9 mouse cellular contexts compared by ENCODE assay signal in genomic region chr11:119041325-119041716, GRCm38 (mm10). TPM values are rescaled to one million over a fixed set of nuclear protein-coding genes. Genes with fewer than 3 reads are reported as not detected.
A peak's percentile ranks its signal among the peaks of the same experiment; 100 is the strongest.
DNase-seq lines count a peak whose midpoint lies in the region; ATAC-seq and TF ChIP-seq lines count a peak whose summit lies in the region.
"Had no signal": no experiment of that assay in that cellular context is flagged by ENCODE, and none has a peak within 500 bp of the region (broad histone marks: within the 10 kb centered on the region; RNA-seq: fewer than 3 reads in every experiment).

No protein-coding gene starts in this region.

- no peak overlapping the region for H3K27ac ChIP-seq in kidney, embryonic 14.5 days (ENCODE audit: low read depth, low read length)
- peak overlapping the region; percentile 45; the same call in 1 of the 2 replicates for H3K27ac ChIP-seq in embryonic facial prominence, embryonic 14.5 days (replicated peaks; ENCODE audit: low read depth, low read length)
- H3K27ac ChIP-seq in limb, embryonic 14.5 days (replicated peaks; ENCODE audit: low read depth, low read length): peak overlapping the region; percentile 26; the same call in 1 of the 2 replicates
- H3K27ac ChIP-seq in neural tube, embryonic 14.5 days (ENCODE audit: low read depth, low read length): peak overlapping the region; percentile 89

- peaks cover 74% of the 10 kb centered on the region for H3K27me3 ChIP-seq in kidney, embryonic 14.5 days (ENCODE audit: control insufficient read depth, insufficient read depth, low read length)
- peaks cover 2% of the 10 kb centered on the region; the same call in 1 of the 2 replicates for H3K27me3 ChIP-seq in G1E (ENCODE audit: insufficient read depth, low read length)
- H3K27me3 ChIP-seq in embryonic facial prominence, embryonic 14.5 days (replicated peaks; ENCODE audit: control insufficient read depth, insufficient read depth, low read length): peaks cover 69% of the 10 kb centered on the region
- peaks cover 54% of the 10 kb centered on the region for H3K27me3 ChIP-seq in limb, embryonic 14.5 days (ENCODE audit: control insufficient read depth, insufficient read depth, low read length)
- H3K27me3 ChIP-seq in neural tube, embryonic 14.5 days (ENCODE audit: control insufficient read depth, insufficient read depth, low read length): peaks cover 40% of the 10 kb centered on the region

- no peak for TF ChIP-seq CTCF in G1E (IDR thresholded peaks at IDR 0.05; ENCODE audit: low read depth, low read length)

- ATAC-seq in kidney, embryonic 14.5 days (ENCODE audit: low FRiP score, low TSS enrichment): peak; percentile 51; the same call in 1 of the 2 replicates
- no peak for ATAC-seq in G1E (ENCODE audit: extremely low read depth, insufficient number of reproducible peaks, low FRiP score, poor library complexity, severe bottlenecking)
- ATAC-seq in embryonic facial prominence, embryonic 14.5 days (ENCODE audit: low read depth): peak; percentile 42
- ATAC-seq in limb, embryonic 14.5 days (ENCODE audit: low FRiP score, low read depth): peak; percentile 11
- ATAC-seq in neural tube, embryonic 14.5 days (ENCODE audit: low read depth): peak; percentile 69

- TF ChIP-seq POLR2A in limb, embryonic 14.5 days (IDR thresholded peaks at IDR 0.05; ENCODE audit: borderline replicate concordance, extremely low read depth, insufficient read depth, insufficient read length): 0 out of 2 replicates have a peak, but pooled peaks have one; percentile 28

- H3K4me1 ChIP-seq in kidney, embryonic 14.5 days (ENCODE audit: control insufficient read depth, insufficient read depth, low read length): peaks cover 34% of the 10 kb centered on the region
- no peaks in the 10 kb centered on the region for H3K4me1 ChIP-seq in G1E (ENCODE audit: insufficient read depth, low read depth, low read length)
- H3K4me1 ChIP-seq in embryonic facial prominence, embryonic 14.5 days (ENCODE audit: control insufficient read depth, insufficient read depth, low read length): peaks cover 45% of the 10 kb centered on the region
- H3K4me1 ChIP-seq in limb, embryonic 14.5 days (ENCODE audit: control insufficient read depth, insufficient read depth, low read length): peaks cover 70% of the 10 kb centered on the region
- H3K4me1 ChIP-seq in neural tube, embryonic 14.5 days (ENCODE audit: control insufficient read depth, insufficient read depth, low read length): peaks cover 36% of the 10 kb centered on the region

- peak overlapping the region; percentile 99 for H3K4me2 ChIP-seq in kidney, embryonic 14.5 days (replicated peaks; ENCODE audit: low read depth, low read length)
- H3K4me2 ChIP-seq in embryonic facial prominence, embryonic 14.5 days (ENCODE audit: low read depth, low read length): peak overlapping the region; percentile 97
- peak overlapping the region; percentile 100 for H3K4me2 ChIP-seq in limb, embryonic 14.5 days (replicated peaks; ENCODE audit: low read depth, low read length, severe bottlenecking)
- H3K4me2 ChIP-seq in neural tube, embryonic 14.5 days (ENCODE audit: low read depth, low read length): peak overlapping the region; percentile 97

- no peaks in the 10 kb centered on the region for H3K9me3 ChIP-seq in kidney, embryonic 14.5 days (ENCODE audit: control insufficient read depth, low read length)
- H3K9me3 ChIP-seq in G1E (replicated peaks): peaks cover 92% of the 10 kb centered on the region
- H3K9me3 ChIP-seq in embryonic facial prominence, embryonic 14.5 days (ENCODE audit: control insufficient read depth, low read length): no peaks in the 10 kb centered on the region
- no peaks in the 10 kb centered on the region for H3K9me3 ChIP-seq in limb, embryonic 14.5 days (ENCODE audit: control insufficient read depth, low read length)
- H3K9me3 ChIP-seq in neural tube, embryonic 14.5 days (ENCODE audit: control insufficient read depth, low read length): no peaks in the 10 kb centered on the region

- H3K36me3 ChIP-seq in kidney, embryonic 14.5 days (ENCODE audit: control insufficient read depth, insufficient read depth, low read length): 0 out of 2 replicates have a peak, but pooled peaks cover 4% of the 10 kb centered on the region
- no peaks in the 10 kb centered on the region for H3K36me3 ChIP-seq in G1E (replicated peaks)
- peaks cover 12% of the 10 kb centered on the region for H3K36me3 ChIP-seq in embryonic facial prominence, embryonic 14.5 days (ENCODE audit: control insufficient read depth, insufficient read depth, low read length)
- peaks cover 9% of the 10 kb centered on the region for H3K36me3 ChIP-seq in limb, embryonic 14.5 days (ENCODE audit: control insufficient read depth, insufficient read depth, low read length)
- peaks cover 8% of the 10 kb centered on the region; the same call in 1 of the 2 replicates for H3K36me3 ChIP-seq in neural tube, embryonic 14.5 days (ENCODE audit: control insufficient read depth, insufficient read depth, low read length)

- peak overlapping the region; percentile 77 for H3K4me3 ChIP-seq in kidney, embryonic 14.5 days (ENCODE audit: low read length)
- H3K4me3 ChIP-seq in G1E (ENCODE audit: low read depth, low read length): peak overlapping the region; percentile 27; the same call in 1 of the 2 replicates
- peak overlapping the region; percentile 79 for H3K4me3 ChIP-seq in embryonic facial prominence, embryonic 14.5 days (ENCODE audit: low read depth, low read length)
- H3K4me3 ChIP-seq in limb, embryonic 14.5 days (replicated peaks; ENCODE audit: low read length): peak overlapping the region; percentile 77
- peak overlapping the region; percentile 73 for H3K4me3 ChIP-seq in neural tube, embryonic 14.5 days (ENCODE audit: low read depth, low read length)

- 0% methylated on average over 29 of the region's 31 CpGs for WGBS in kidney, embryonic 14.5 days
- under 1% methylated on average over 13 of the region's 31 CpGs for WGBS in embryonic facial prominence, embryonic 14.5 days
- 0% methylated on average over 24 of the region's 31 CpGs for WGBS in limb, embryonic 14.5 days
- 0% methylated on average over 29 of the region's 31 CpGs for WGBS in neural tube, embryonic 14.5 days

- peak overlapping the region; percentile 65 for H3K9ac ChIP-seq in kidney, embryonic 14.5 days (ENCODE audit: low read depth, low read length)
- H3K9ac ChIP-seq in embryonic facial prominence, embryonic 14.5 days (ENCODE audit: low read depth, low read length): peak overlapping the region; percentile 65
- peak overlapping the region; percentile 55 for H3K9ac ChIP-seq in limb, embryonic 14.5 days (ENCODE audit: low read depth, low read length, severe bottlenecking)
- H3K9ac ChIP-seq in neural tube, embryonic 14.5 days (replicated peaks; ENCODE audit: low read depth, low read length): peak overlapping the region; percentile 89

- DNase-seq in kidney, adult 8-10 months: no peak
- no peak for DNase-seq in G1E (ENCODE audit: low spot score)
- DNase-seq in embryonic facial prominence, embryonic 14.5 days (ENCODE audit: low spot score): peak; percentile 60
- DNase-seq in limb, embryonic 14.5 days (ENCODE audit: low spot score): no peak
- no peak for DNase-seq in B cell, adult 2 months
- DNase-seq in gastrocnemius, adult 18-20 months (ENCODE audit: low spot score): no peak

RNA-seq across cellular contexts. Expression of gene Cbx8, which starts 0.6 kb away (rescaled TPM):
- 7.8 and 10.9 TPM in 2 replicates for polyA plus RNA-seq in kidney, embryonic 14.5 days (2014; fragmentation: Nextera tagmentation; extraction: Ambion mirVana)
- total RNA-seq in G1E (2014; fragmentation: Nextera tagmentation) (not detected in 2 replicates), G1E (2017) (not detected in 2 replicates)
- polyA plus RNA-seq in G1E (2012): not detected in 2 replicates
- 9.6 and 10.1 TPM in 2 replicates for polyA plus RNA-seq in embryonic facial prominence, embryonic 14.5 days (2014; fragmentation: Nextera tagmentation; extraction: Ambion mirVana)
- polyA plus RNA-seq in limb, embryonic 14.5 days (2012; rRNA removed): 6.9 and 7.2 TPM in 2 replicates
- polyA plus RNA-seq in limb, embryonic 14.5 days (2014; fragmentation: Nextera tagmentation; extraction: Ambion mirVana): 10.1 and 12.6 TPM in 2 replicates
- polyA plus RNA-seq in neural tube, embryonic 14.5 days (2014; fragmentation: Nextera tagmentation; extraction: Ambion mirVana): 7.7 and 10.1 TPM in 2 replicates
- total RNA-seq in gastrocnemius, adult 18-20 months (2021): 1 to 10 TPM; 2.6 to 3.5 TPM

RNA-seq across cellular contexts. Expression of gene Cbx2, which starts 18.6 kb away (rescaled TPM):
- 19.9 and 38.2 TPM in 2 replicates for polyA plus RNA-seq in kidney, embryonic 14.5 days (2014; fragmentation: Nextera tagmentation; extraction: Ambion mirVana)
- total RNA-seq in G1E (2014; fragmentation: Nextera tagmentation): not detected in 2 replicates
- 0.11 and 0.12 TPM in 2 replicates for total RNA-seq in G1E (2017)
- not detected in 2 replicates for polyA plus RNA-seq in G1E (2012)
- 23.9 and 28.3 TPM in 2 replicates for polyA plus RNA-seq in embryonic facial prominence, embryonic 14.5 days (2014; fragmentation: Nextera tagmentation; extraction: Ambion mirVana)
- polyA plus RNA-seq in limb, embryonic 14.5 days (2012; rRNA removed): 35.7 and 40.4 TPM in 2 replicates
- polyA plus RNA-seq in limb, embryonic 14.5 days (2014; fragmentation: Nextera tagmentation; extraction: Ambion mirVana): 29.1 and 35.5 TPM in 2 replicates
- polyA plus RNA-seq in neural tube, embryonic 14.5 days (2014; fragmentation: Nextera tagmentation; extraction: Ambion mirVana): 5.7 and 11.5 TPM in 2 replicates
- total RNA-seq in gastrocnemius, adult 18-20 months (2021): 1 to 10 TPM in 1 of 2 experiments, under 1 TPM in 1; 0.85 to 1.0 TPM

RNA-seq across cellular contexts. Expression of gene Cbx4, which starts 44.7 kb away (rescaled TPM):
- polyA plus RNA-seq in kidney, embryonic 14.5 days (2014; fragmentation: Nextera tagmentation; extraction: Ambion mirVana): 4.9 and 8.3 TPM in 2 replicates
- not detected in 2 replicates for total RNA-seq in G1E (2014; fragmentation: Nextera tagmentation)
- total RNA-seq in G1E (2017): not detected in 2 replicates
- polyA plus RNA-seq in G1E (2012): 0.03 and 0.08 TPM in 2 replicates
- 11.0 and 13.5 TPM in 2 replicates for polyA plus RNA-seq in embryonic facial prominence, embryonic 14.5 days (2014; fragmentation: Nextera tagmentation; extraction: Ambion mirVana)
- polyA plus RNA-seq in limb, embryonic 14.5 days (2012; rRNA removed): 23.1 and 24.3 TPM in 2 replicates
- 10.9 and 11.4 TPM in 2 replicates for polyA plus RNA-seq in limb, embryonic 14.5 days (2014; fragmentation: Nextera tagmentation; extraction: Ambion mirVana)
- 14.5 and 15.1 TPM in 2 replicates for polyA plus RNA-seq in neural tube, embryonic 14.5 days (2014; fragmentation: Nextera tagmentation; extraction: Ambion mirVana)
- 1 to 10 TPM; 1.6 to 2.5 TPM for total RNA-seq in gastrocnemius, adult 18-20 months (2021)

RNA-seq across cellular contexts. Expression of gene Enpp7, which starts 53.3 kb away (rescaled TPM):
- not detected in 2 replicates for polyA plus RNA-seq in kidney, embryonic 14.5 days (2014; fragmentation: Nextera tagmentation; extraction: Ambion mirVana)
- total RNA-seq in G1E (2014; fragmentation: Nextera tagmentation) (not detected in 2 replicates), G1E (2017) (0.29 TPM in 1 of 2 replicates, not detected in the other)
- not detected in 2 replicates for polyA plus RNA-seq in G1E (2012)
- not detected in 2 replicates for polyA plus RNA-seq in embryonic facial prominence, embryonic 14.5 days (2014; fragmentation: Nextera tagmentation; extraction: Ambion mirVana)
- polyA plus RNA-seq in limb, embryonic 14.5 days (2012; rRNA removed): 0.05 and 0.08 TPM in 2 replicates
- not detected in 2 replicates for polyA plus RNA-seq in limb, embryonic 14.5 days (2014; fragmentation: Nextera tagmentation; extraction: Ambion mirVana)
- not detected in 2 replicates for polyA plus RNA-seq in neural tube, embryonic 14.5 days (2014; fragmentation: Nextera tagmentation; extraction: Ambion mirVana)
- not detected for total RNA-seq in gastrocnemius, adult 18-20 months (2021)
- total RNA-seq: common myeloid progenitor, adult 5-6 weeks had no signal

Comparison
In these comparisons a context has a peak if more than half of its experiments do, and no peak if none do; other contexts are left out.
1. H3K4me3 ChIP-seq: peak in every context shown above with its lines; median percentile 79 in embryonic facial prominence, embryonic 14.5 days; 77 in kidney, embryonic 14.5 days; 77 in limb, embryonic 14.5 days; 73 in neural tube, embryonic 14.5 days; 27 in G1E.